Mouse (Mus musculus) heart, embryonic 11.5 days (tissue): Measurements from ENCODE around the gene Il17c. TPM values are rescaled to one million over a fixed set of nuclear protein-coding genes. Genes with fewer than 3 reads are reported as not detected.

Experiments used
- ATAC-seq: fragments of 200-750 bp; cut with Nextera tagmentation; replicated peaks from 2 replicates; pipeline ENCODE4 v1.8.0; 2017; ENCODE audit warnings: moderate library complexity; ENCODE audit not compliant: insufficient number of reproducible peaks, low FRiP score, low TSS enrichment
- H3K27ac ChIP-seq: fragments of 300-500 bp; sonication (generic); 2 replicates; pipeline ENCODE4 v1.5.1; 2014; ENCODE audit warnings: mild to moderate bottlenecking, low read depth, low read length
- H3K27me3 ChIP-seq: fragments of 300-500 bp; sonication (generic); 2 replicates; pipeline ENCODE4 v1.6.1; 2014; ENCODE audit warnings: mild to moderate bottlenecking, low read length, mixed read lengths; ENCODE audit not compliant: control insufficient read depth, insufficient read depth
- H3K36me3 ChIP-seq: fragments of 300-500 bp; sonication (generic); 2 replicates; pipeline ENCODE4 v1.6.1; 2014; ENCODE audit warnings: mild to moderate bottlenecking, low read length, moderate library complexity, mixed read lengths; ENCODE audit not compliant: control insufficient read depth, insufficient read depth
- H3K4me1 ChIP-seq: fragments of 300-500 bp; sonication (generic); 2 replicates; pipeline ENCODE4 v1.6.1; 2014; ENCODE audit warnings: low read length; ENCODE audit not compliant: control insufficient read depth, insufficient read depth
- H3K4me2 ChIP-seq: fragments of 300-500 bp; sonication (generic); 2 replicates; pipeline ENCODE4 v1.6.1; 2014; ENCODE audit warnings: mild to moderate bottlenecking, moderate library complexity
- H3K4me3 ChIP-seq: fragments of 300-500 bp; sonication (generic); 2 replicates; pipeline ENCODE4 v1.5.1; 2014; ENCODE audit warnings: low read depth, low read length
- H3K9ac ChIP-seq: fragments of 300-500 bp; sonication (generic); 2 replicates; pipeline ENCODE4 v1.6.1; 2014; ENCODE audit warnings: mild to moderate bottlenecking, low read depth, low read length, moderate library complexity
- H3K9me3 ChIP-seq: fragments of 300-500 bp; sonication (generic); replicated peaks from 2 replicates; pipeline ENCODE4 v1.6.1; 2016; ENCODE audit warnings: low read length; ENCODE audit not compliant: control insufficient read depth
- whole genome bisulfite sequencing: fragments of 180-500 bp; shearing (Covaris S2); extraction: QIAGEN DNeasy Blood & Tissue Kit; methylation state at CpG from one replicate; pipeline ENCODE4 v1.1.7; 2014; ENCODE audit not compliant: insufficient replicate concordance; 5-methylcytosine and 5-hydroxymethylcytosine counted together
- polyA plus RNA-seq: library from polyadenylated mRNA; unstranded; fragments of >200 nt; fragmentation: Nextera tagmentation; extraction: Ambion mirVana; gene quantifications from 2 replicates; pipeline ENCODE4 v1.2.1, GENCODE M21; 2014

Gene Il17c
- polyA plus RNA-seq, 1 experiment from 2014 or later = not detected

GRCm38 (mm10) chr8:122442781-122443180 is 21.0 kb downstream of the Il17c start:
- H3K9ac ChIP-seq = peak overlapping the region; percentile 66
- peaks cover 28% of the 10 kb centered on the region for H3K4me1 ChIP-seq
- H3K36me3 ChIP-seq = peaks cover 5% of the 10 kb centered on the region; the same call in 1 of the 2 replicates
- peak overlapping the region; percentile 86 for H3K4me2 ChIP-seq
- no peak overlapping the region for H3K27ac ChIP-seq
- WGBS = under 1% methylated on average over 12 of the region's 12 CpGs
- no peaks in the 10 kb centered on the region for H3K9me3 ChIP-seq
- H3K27me3 ChIP-seq = no peaks in the 10 kb centered on the region
- peak overlapping the region; percentile 61 for H3K4me3 ChIP-seq
- ATAC-seq = no peak

- Histone ChIP-seq H3K27ac (peak within 1 kb of the TSS; percentile 95), H3K4me2 (peak within 1 kb of the TSS; percentile 86), H3K9ac (peak within 1 kb of the TSS; percentile 80), H3K36me3 (peaks cover 5% of the 10 kb centered on the region; the same call in 1 of the 2 replicates), H3K27me3 (no peaks in the 10 kb centered on the region), H3K4me3 (peak within 1 kb of the TSS; percentile 61), H3K4me1 (peaks cover 22% of the 10 kb centered on the region), H3K9me3 (no peaks in the 10 kb centered on the region)
- peak; percentile 95 for ATAC-seq
- under 1% methylated on average over 47 of the region's 47 CpGs for WGBS
These were observed 21.6 kb downstream of the Il17c start, which contains the start of gene Mvd for GRCm38 (mm10) chr8:122443262-122444006. Gene Mvd (minus strand): TSS chr8:122443422.

GRCm38 (mm10) chr8:122444058-122444748 is 22.4 kb downstream of the Il17c start:
- ATAC-seq = no peak
- H3K4me1 ChIP-seq = peaks cover 22% of the 10 kb centered on the region
- no peaks in the 10 kb centered on the region for H3K27me3 ChIP-seq
- peak overlapping the region; percentile 61 for H3K4me3 ChIP-seq
- H3K9ac ChIP-seq = peak overlapping the region; percentile 80
- peak overlapping the region; percentile 75 for H3K4me2 ChIP-seq
- 24% methylated on average over 19 of the region's 19 CpGs for WGBS
- H3K27ac ChIP-seq = peak overlapping the region; percentile 95
- H3K9me3 ChIP-seq = no peaks in the 10 kb centered on the region
- H3K36me3 ChIP-seq = peaks cover 4% of the 10 kb centered on the region; the same call in 1 of the 2 replicates

- ATAC-seq = no peak
- peak overlapping the region; percentile 36; the same call in 1 of the 2 replicates for H3K9ac ChIP-seq
- 0 out of 2 replicates have a peak overlapping the region, but pooled peaks have one; percentile 95 for H3K27ac ChIP-seq
- 55% methylated on average over 3 of the region's 3 CpGs for WGBS
- H3K4me1 ChIP-seq = peaks cover 22% of the 10 kb centered on the region
- no peaks in the 10 kb centered on the region for H3K9me3 ChIP-seq
- no peak overlapping the region; the same call in 1 of the 2 replicates for H3K4me3 ChIP-seq
- peak overlapping the region; percentile 75 for H3K4me2 ChIP-seq
- no peaks in the 10 kb centered on the region for H3K36me3 ChIP-seq
- H3K27me3 ChIP-seq = no peaks in the 10 kb centered on the region
These were observed 23.4 kb downstream of the Il17c start for GRCm38 (mm10) chr8:122445203-122445602.

- 38% methylated on average over 7 of the region's 7 CpGs for WGBS
- Histone ChIP-seq H3K27ac (peak overlapping the region; percentile 88), H3K9me3 (no peaks in the 10 kb centered on the region), H3K27me3 (no peaks in the 10 kb centered on the region), H3K9ac (no peak overlapping the region), H3K4me2 (peak overlapping the region; percentile 45), H3K36me3 (no peaks in the 10 kb centered on the region), H3K4me1 (peaks cover 18% of the 10 kb centered on the region), H3K4me3 (0 out of 2 replicates have a peak overlapping the region, but pooled peaks have one; percentile 4)
- peak; percentile 56 for ATAC-seq
These were observed 29.4 kb downstream of the Il17c start for GRCm38 (mm10) chr8:122451161-122451703.

GRCm38 (mm10) chr8:122452154-122452553 is 30.3 kb downstream of the Il17c start:
- H3K9me3 ChIP-seq = no peaks in the 10 kb centered on the region
- peaks cover 18% of the 10 kb centered on the region for H3K4me1 ChIP-seq
- no peak for ATAC-seq
- H3K27me3 ChIP-seq = 0 out of 2 replicates have a peak, but pooled peaks cover under 1% of the 10 kb centered on the region
- 63% methylated on average over 10 of the region's 10 CpGs for WGBS
- no peak overlapping the region; the same call in 1 of the 2 replicates for H3K9ac ChIP-seq
- no peak overlapping the region for H3K4me3 ChIP-seq
- H3K27ac ChIP-seq = peak overlapping the region; percentile 88
- 0 out of 2 replicates have a peak overlapping the region, but pooled peaks have one; percentile 3 for H3K4me2 ChIP-seq
- no peaks in the 10 kb centered on the region for H3K36me3 ChIP-seq

GRCm38 (mm10) chr8:122454409-122454808 is 32.6 kb downstream of the Il17c start:
- no peaks in the 10 kb centered on the region for H3K9me3 ChIP-seq
- H3K4me3 ChIP-seq = no peak overlapping the region
- H3K27me3 ChIP-seq = peaks cover 12% of the 10 kb centered on the region
- WGBS = 83% methylated on average over 6 of the region's 6 CpGs
- no peak overlapping the region for H3K27ac ChIP-seq
- ATAC-seq = no peak
- H3K4me1 ChIP-seq = peaks cover 18% of the 10 kb centered on the region
- H3K4me2 ChIP-seq = no peak overlapping the region
- H3K36me3 ChIP-seq = no peaks in the 10 kb centered on the region
- no peak overlapping the region for H3K9ac ChIP-seq

- H3K9ac ChIP-seq = no peak overlapping the region
- H3K4me1 ChIP-seq = peaks cover 27% of the 10 kb centered on the region
- H3K4me3 ChIP-seq = no peak overlapping the region
- no peaks in the 10 kb centered on the region for H3K36me3 ChIP-seq
- H3K4me2 ChIP-seq = no peak overlapping the region
- ATAC-seq = no peak
- 64% methylated on average over 11 of the region's 11 CpGs for WGBS
- peaks cover 33% of the 10 kb centered on the region for H3K27me3 ChIP-seq
- H3K27ac ChIP-seq = no peak overlapping the region
- no peaks in the 10 kb centered on the region for H3K9me3 ChIP-seq
These were observed 35.4 kb downstream of the Il17c start for GRCm38 (mm10) chr8:122457171-122457570.
